Mouse (Mus musculus) olfactory bulb, adult 2 months (tissue): ENCODE data around the gene Suds3.

ENCODE experiments used
- CTCF ChIP-seq: fragments of 200-500 bp; IDR thresholded peaks from 2 replicates; pipeline ENCODE4 v1.5.1; 2012; ENCODE audit warnings: low read depth, mild to moderate bottlenecking, low read length, moderate library complexity; ENCODE audit not compliant: insufficient read depth
- POLR2A ChIP-seq: fragments of 200-500 bp; IDR thresholded peaks from 2 replicates; pipeline ENCODE4 v1.6.1; 2012; ENCODE audit warnings: mild to moderate bottlenecking, low read depth, low read length, moderate library complexity; ENCODE audit not compliant: insufficient read depth

- no peak for TF ChIP-seq CTCF
- TF ChIP-seq POLR2A = no peak
These were observed 21.7 kb upstream of the Suds3 start for GRCm38 (mm10) chr5:117137594-117137993.
